Mouse (Mus musculus): ENCODE data around the gene Zbp1. TPM values are rescaled to one million over a fixed set of nuclear protein-coding genes. Genes with fewer than 3 reads are reported as not detected.

Gene Zbp1
- polyA plus RNA-seq, 1 experiment from 2014 or later = not detected

- Histone ChIP-seq H3K27ac (0 out of 2 replicates have a peak overlapping the region, but pooled peaks have one; percentile 5), H3K36me3 (replicated peaks) (no peaks in the 10 kb centered on the region), H3K4me1 (no peaks in the 10 kb centered on the region), H3K27me3 (ENCODE audit: poor library complexity, severe bottlenecking) (peaks cover 24% of the 10 kb centered on the region; the same call in 1 of the 2 replicates), H3K4me3 (no peak overlapping the region), H3K9me3 (peaks cover under 1% of the 10 kb centered on the region; the same call in 1 of the 2 replicates)
- peak; percentile 10 for DNase-seq (ENCODE audit: extremely low spot score, low spot score)
- 83% methylated on average over 11 of the region's 11 CpGs for WGBS
Observed at GRCm38 (mm10) chr2:173180721-173181388, 37.9 kb downstream of the Zbp1 start.

- Histone ChIP-seq H3K36me3 (replicated peaks) (no peaks in the 10 kb centered on the region), H3K4me1 (no peaks in the 10 kb centered on the region), H3K27ac (no peak overlapping the region), H3K27me3 (ENCODE audit: poor library complexity, severe bottlenecking) (peaks cover 23% of the 10 kb centered on the region; the same call in 1 of the 2 replicates), H3K9me3 (peaks cover 7% of the 10 kb centered on the region; the same call in 1 of the 2 replicates), H3K4me3 (no peak overlapping the region)
- DNase-seq (ENCODE audit: extremely low spot score, low spot score) = peak; percentile 9
- 78% methylated on average over 4 of the region's 4 CpGs for WGBS
Observed at GRCm38 (mm10) chr2:173180026-173180425, 38.7 kb downstream of the Zbp1 start.

- Histone ChIP-seq H3K9me3 (peaks cover 7% of the 10 kb centered on the region; the same call in 1 of the 2 replicates), H3K36me3 (replicated peaks) (no peaks in the 10 kb centered on the region), H3K27me3 (ENCODE audit: poor library complexity, severe bottlenecking) (peaks cover 17% of the 10 kb centered on the region; the same call in 1 of the 2 replicates), H3K27ac (no peak overlapping the region), H3K4me1 (peaks cover 8% of the 10 kb centered on the region), H3K4me3 (no peak overlapping the region)
- peak; percentile 13 for DNase-seq (ENCODE audit: extremely low spot score, low spot score)
- WGBS = 86% methylated on average over 7 of the region's 7 CpGs
Observed at GRCm38 (mm10) chr2:173179046-173179445, 39.7 kb downstream of the Zbp1 start.

GRCm38 (mm10) chr2:173177951-173178350 lies 40.8 kb downstream of the Zbp1 start:
- Histone ChIP-seq H3K4me3 (no peak overlapping the region), H3K27me3 (ENCODE audit: poor library complexity, severe bottlenecking) (peaks cover 14% of the 10 kb centered on the region), H3K9me3 (peaks cover 7% of the 10 kb centered on the region; the same call in 1 of the 2 replicates), H3K27ac (no peak overlapping the region), H3K4me1 (peaks cover 19% of the 10 kb centered on the region), H3K36me3 (replicated peaks) (no peaks in the 10 kb centered on the region)
- peak; percentile 3 for DNase-seq (ENCODE audit: extremely low spot score, low spot score)
- WGBS = 85% methylated on average over 8 of the region's 8 CpGs

GRCm38 (mm10) chr2:173177481-173177880 lies 41.2 kb downstream of the Zbp1 start:
- H3K36me3 ChIP-seq (replicated peaks) = no peaks in the 10 kb centered on the region
- 78% methylated on average over 5 of the region's 5 CpGs for WGBS
- no peak overlapping the region for H3K27ac ChIP-seq
- H3K9me3 ChIP-seq = peaks cover 7% of the 10 kb centered on the region; the same call in 1 of the 2 replicates
- H3K4me3 ChIP-seq = no peak overlapping the region
- H3K27me3 ChIP-seq (ENCODE audit: poor library complexity, severe bottlenecking) = peaks cover 17% of the 10 kb centered on the region
- DNase-seq (ENCODE audit: extremely low spot score, low spot score) = peak; percentile 5
- H3K4me1 ChIP-seq = peaks cover 24% of the 10 kb centered on the region

- Histone ChIP-seq H3K27me3 (ENCODE audit: poor library complexity, severe bottlenecking) (peaks cover 35% of the 10 kb centered on the region), H3K36me3 (replicated peaks) (no peaks in the 10 kb centered on the region), H3K9me3 (peaks cover 7% of the 10 kb centered on the region; the same call in 1 of the 2 replicates), H3K4me3 (no peak overlapping the region), H3K4me1 (peaks cover 39% of the 10 kb centered on the region), H3K27ac (no peak overlapping the region)
- WGBS = 89% methylated on average over 5 of the region's 5 CpGs
- no peak for DNase-seq (ENCODE audit: extremely low spot score, low spot score)
Observed at GRCm38 (mm10) chr2:173175703-173176102, 43.0 kb downstream of the Zbp1 start.

GRCm38 (mm10) chr2:173174569-173174968 lies 44.2 kb downstream of the Zbp1 start:
- H3K9me3 ChIP-seq = peaks cover 7% of the 10 kb centered on the region; the same call in 1 of the 2 replicates
- H3K36me3 ChIP-seq (replicated peaks) = no peaks in the 10 kb centered on the region
- peak; percentile 13 for DNase-seq (ENCODE audit: extremely low spot score, low spot score)
- H3K4me3 ChIP-seq = peak overlapping the region; percentile 48
- 48% methylated on average over 1 of the region's 1 CpGs for WGBS
- H3K27ac ChIP-seq = peak overlapping the region; percentile 89
- peaks cover 43% of the 10 kb centered on the region for H3K27me3 ChIP-seq (ENCODE audit: poor library complexity, severe bottlenecking)
- H3K4me1 ChIP-seq = peaks cover 39% of the 10 kb centered on the region

- Histone ChIP-seq H3K4me1 (peaks cover 39% of the 10 kb centered on the region), H3K4me3 (peak overlapping the region; percentile 48)
- 5% methylated on average over 22 of the region's 22 CpGs for WGBS
Observed at GRCm38 (mm10) chr2:173173521-173174511, 44.9 kb downstream of the Zbp1 start.

GRCm38 (mm10) chr2:173173008-173173407 lies 45.7 kb downstream of the Zbp1 start:
- WGBS = 21% methylated on average over 2 of the region's 2 CpGs
- H3K4me3 ChIP-seq = peak overlapping the region; percentile 48

More at GRCm38 (mm10) chr2:173173521-173174511, 44.9 kb downstream of the Zbp1 start:
- peaks cover 7% of the 10 kb centered on the region; the same call in 1 of the 2 replicates for H3K9me3 ChIP-seq
- peaks cover 47% of the 10 kb centered on the region for H3K27me3 ChIP-seq (ENCODE audit: poor library complexity, severe bottlenecking)
- peak; percentile 70 for DNase-seq (ENCODE audit: extremely low spot score, low spot score)
- H3K36me3 ChIP-seq (replicated peaks) = no peaks in the 10 kb centered on the region
- peak overlapping the region; percentile 89 for H3K27ac ChIP-seq

GRCm38 (mm10) chr2:173172386-173172785 lies 46.3 kb downstream of the Zbp1 start:
- H3K27ac ChIP-seq = peak overlapping the region; percentile 89
- H3K4me1 ChIP-seq = peaks cover 39% of the 10 kb centered on the region
- WGBS = 84% methylated on average over 1 of the region's 1 CpGs

More at GRCm38 (mm10) chr2:173173008-173173407, 45.7 kb downstream of the Zbp1 start:
- peaks cover 39% of the 10 kb centered on the region for H3K4me1 ChIP-seq
- DNase-seq (ENCODE audit: extremely low spot score, low spot score) = peak; percentile 56
- no peaks in the 10 kb centered on the region for H3K36me3 ChIP-seq (replicated peaks)
- peak overlapping the region; percentile 89 for H3K27ac ChIP-seq
- H3K27me3 ChIP-seq (ENCODE audit: poor library complexity, severe bottlenecking) = peaks cover 47% of the 10 kb centered on the region
- peaks cover 7% of the 10 kb centered on the region; the same call in 1 of the 2 replicates for H3K9me3 ChIP-seq

GRCm38 (mm10) chr2:173171956-173172355 lies 46.8 kb downstream of the Zbp1 start:
- Histone ChIP-seq H3K27ac (peak overlapping the region; percentile 89), H3K36me3 (replicated peaks) (no peaks in the 10 kb centered on the region), H3K4me3 (peak overlapping the region; percentile 39; the same call in 1 of the 2 replicates), H3K4me1 (peaks cover 39% of the 10 kb centered on the region), H3K9me3 (peaks cover 7% of the 10 kb centered on the region; the same call in 1 of the 2 replicates), H3K27me3 (ENCODE audit: poor library complexity, severe bottlenecking) (peaks cover 44% of the 10 kb centered on the region)
- no peak for DNase-seq (ENCODE audit: extremely low spot score, low spot score)
- WGBS = 93% methylated on average over 5 of the region's 5 CpGs

More at GRCm38 (mm10) chr2:173172386-173172785, 46.3 kb downstream of the Zbp1 start:
- Histone ChIP-seq H3K27me3 (ENCODE audit: poor library complexity, severe bottlenecking) (peaks cover 47% of the 10 kb centered on the region), H3K36me3 (replicated peaks) (no peaks in the 10 kb centered on the region), H3K4me3 (no peak overlapping the region), H3K9me3 (peaks cover 7% of the 10 kb centered on the region; the same call in 1 of the 2 replicates)
- DNase-seq (ENCODE audit: extremely low spot score, low spot score) = no peak

GRCm38 (mm10) chr2:173171470-173171869 lies 47.3 kb downstream of the Zbp1 start:
- peaks cover 39% of the 10 kb centered on the region for H3K27me3 ChIP-seq (ENCODE audit: poor library complexity, severe bottlenecking)
- no peaks in the 10 kb centered on the region for H3K36me3 ChIP-seq (replicated peaks)
- WGBS = 7% methylated on average over 30 of the region's 30 CpGs
- H3K4me1 ChIP-seq = peaks cover 39% of the 10 kb centered on the region
- H3K27ac ChIP-seq = peak overlapping the region; percentile 89
- H3K4me3 ChIP-seq = peak overlapping the region; percentile 39
- H3K9me3 ChIP-seq = peaks cover 7% of the 10 kb centered on the region; the same call in 1 of the 2 replicates
- DNase-seq (ENCODE audit: extremely low spot score, low spot score) = no peak
